Comparison of ENCODE assay signal across 9 mouse cellular contexts in the genomic region with DNA sequence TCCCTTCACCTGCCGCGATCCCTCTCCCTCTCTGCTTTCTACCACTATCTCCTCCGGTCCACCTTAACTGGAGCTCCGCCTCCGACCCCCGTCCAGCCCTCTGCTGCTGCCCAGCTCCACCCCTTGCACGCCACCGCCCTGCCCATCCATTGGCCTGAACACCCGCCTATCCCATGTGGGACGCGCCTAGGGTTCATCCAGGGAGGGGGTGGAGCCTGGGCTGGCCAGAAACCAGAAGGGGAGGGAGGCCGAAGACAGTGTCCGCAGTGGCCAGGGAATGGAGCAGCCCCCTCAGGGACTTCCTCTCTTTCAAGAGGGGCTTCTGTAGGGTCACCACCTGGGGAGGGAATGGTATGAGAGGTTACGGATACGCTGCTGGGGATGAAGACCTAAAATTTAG. TPM values are rescaled to one million over a fixed set of nuclear protein-coding genes. Genes with fewer than 3 reads are reported as not detected.
DNase-seq lines count a peak whose midpoint lies in the region; ATAC-seq and TF ChIP-seq lines count a peak whose summit lies in the region.
"Had no signal": no experiment of that assay in that cellular context is flagged by ENCODE, and none has a peak within 500 bp of the region (broad histone marks: within the 10 kb centered on the region; RNA-seq: fewer than 3 reads in every experiment).

No protein-coding gene starts in this region.

- no peaks in the 10 kb centered on the region for H3K9me3 ChIP-seq in heart, embryonic 12.5 days (replicated peaks)
- H3K9me3 ChIP-seq in kidney, postnatal 0 days (replicated peaks; ENCODE audit: low read length): no peaks in the 10 kb centered on the region

- H3K27ac ChIP-seq in brown adipose tissue, adult 24 weeks (replicated peaks; ENCODE audit: low read depth, low read length): peak overlapping the region; percentile 96
- H3K27ac ChIP-seq in heart, embryonic 12.5 days (ENCODE audit: poor library complexity, severe bottlenecking): peak overlapping the region; percentile 93
- H3K27ac ChIP-seq in kidney, postnatal 0 days: peak overlapping the region; percentile 91
- H3K27ac ChIP-seq in liver, adult 2 months (replicated peaks; ENCODE audit: insufficient read depth, low read depth, low read length): peak overlapping the region; percentile 98

- H3K36me3 ChIP-seq in heart, embryonic 12.5 days: no peaks in the 10 kb centered on the region
- H3K36me3 ChIP-seq in kidney, postnatal 0 days (ENCODE audit: insufficient read depth, low read length): no peaks in the 10 kb centered on the region
- H3K36me3 ChIP-seq in liver, adult 2 months (ENCODE audit: control insufficient read depth, insufficient read depth, low read length): no peaks in the 10 kb centered on the region

- peak; percentile 86 for TF ChIP-seq POLR2A in liver, adult 2 months (IDR thresholded peaks at IDR 0.05; ENCODE audit: extremely low read depth, insufficient read depth, low read length)

- 1% methylated on average over 15 of the region's 15 CpGs for WGBS in heart, embryonic 12.5 days
- WGBS in kidney, postnatal 0 days: under 1% methylated on average over 15 of the region's 15 CpGs
- WGBS in liver, adult 2 months: under 1% methylated on average over 15 of the region's 15 CpGs

- no peak; the same call in 1 of the 2 replicates for TF ChIP-seq CTCF in kidney, postnatal 0 days (IDR thresholded peaks at IDR 0.05; ENCODE audit: low read depth)
- TF ChIP-seq CTCF in liver, adult 2 months (IDR thresholded peaks at IDR 0.05; ENCODE audit: low read depth, low read length): no peak

- H3K4me1 ChIP-seq in brown adipose tissue, adult 24 weeks (ENCODE audit: control insufficient read depth, insufficient read depth, insufficient read length, low read length): peaks cover 9% of the 10 kb centered on the region; the same call in 1 of the 2 replicates
- H3K4me1 ChIP-seq in heart, embryonic 12.5 days (replicated peaks): peaks cover 49% of the 10 kb centered on the region
- H3K4me1 ChIP-seq in kidney, postnatal 0 days (replicated peaks; ENCODE audit: insufficient read depth, low read length): peaks cover 26% of the 10 kb centered on the region
- peaks cover 26% of the 10 kb centered on the region for H3K4me1 ChIP-seq in liver, adult 2 months (ENCODE audit: control insufficient read depth, insufficient read depth, low read length)

- H3K79me2 ChIP-seq in liver, adult 2 months (ENCODE audit: control insufficient read depth, insufficient read depth, low read length): peaks cover 36% of the 10 kb centered on the region

- peak overlapping the region; percentile 100 for H3K4me2 ChIP-seq in heart, embryonic 12.5 days
- peak overlapping the region; percentile 99 for H3K4me2 ChIP-seq in kidney, postnatal 0 days (ENCODE audit: low read length)

- peak overlapping the region; percentile 84 for H3K9ac ChIP-seq in heart, embryonic 12.5 days
- H3K9ac ChIP-seq in kidney, postnatal 0 days (ENCODE audit: low read depth, low read length): peak overlapping the region; percentile 76
- H3K9ac ChIP-seq in liver, adult 2 months (ENCODE audit: low read depth, low read length): peak overlapping the region; percentile 92

- peak; percentile 95 for DNase-seq in CD4-positive, CD25-positive, alpha-beta regulatory T cell, adult 2 months (ENCODE audit: low read depth, low spot score)
- peak; percentile 99 for DNase-seq in kidney, postnatal 0 days (ENCODE audit: low spot score)
- peak; percentile 90 for DNase-seq in liver, adult 2 months (ENCODE audit: extremely low read depth, low read depth, low spot score)
- peak; percentile 98 for DNase-seq in spleen, postnatal 36 days (ENCODE audit: low spot score in 2 of 2)

- peak; percentile 89 for ATAC-seq in erythroid progenitor cell, adult 5-6 weeks (replicated peaks; ENCODE audit: low FRiP score, poor library complexity, severe bottlenecking)
- ATAC-seq in heart, embryonic 12.5 days (ENCODE audit: insufficient number of reproducible peaks, low FRiP score): peak; percentile 94
- peak; percentile 93 for ATAC-seq in kidney, postnatal 0 days (replicated peaks; ENCODE audit: low FRiP score, low read depth)
- peak; percentile 83 for ATAC-seq in monocyte, adult 5-6 weeks (replicated peaks; ENCODE audit: insufficient number of reproducible peaks, low FRiP score, low TSS enrichment, poor library complexity, severe bottlenecking)

- H3K27me3 ChIP-seq in heart, embryonic 12.5 days (replicated peaks): no peaks in the 10 kb centered on the region
- no peaks in the 10 kb centered on the region for H3K27me3 ChIP-seq in kidney, postnatal 0 days (ENCODE audit: insufficient read depth, low read length)
- H3K27me3 ChIP-seq in liver, adult 2 months (ENCODE audit: control insufficient read depth, insufficient read depth, low read length): no peaks in the 10 kb centered on the region

- H3K4me3 ChIP-seq in brown adipose tissue, adult 24 weeks (ENCODE audit: insufficient read depth, low read depth, low read length): peak overlapping the region; percentile 82
- H3K4me3 ChIP-seq in heart, embryonic 12.5 days: peak overlapping the region; percentile 78
- H3K4me3 ChIP-seq in kidney, postnatal 0 days (replicated peaks; ENCODE audit: low read depth, low read length): peak overlapping the region; percentile 51
- peak overlapping the region; percentile 85 for H3K4me3 ChIP-seq in liver, adult 2 months (ENCODE audit: insufficient read depth, low read depth, low read length)

RNA-seq across cellular contexts. Expression of a gene that starts 1.0 kb away (rescaled TPM):
- polyA plus RNA-seq in brown adipose tissue, adult 24 weeks (2012; ENCODE audit: insufficient read depth, insufficient read length, missing spikeins): 93.2 and 121 TPM in 2 replicates
- total RNA-seq in erythroid progenitor cell, adult 5-6 weeks (2015; ENCODE audit: low replicate concordance): 2.1 and 7.9 TPM in 2 replicates
- 5.1 and 8.9 TPM in 2 replicates for total RNA-seq in erythroid progenitor cell, adult 5-6 weeks (2017; ENCODE audit: low replicate concordance)
- polyA plus RNA-seq in heart, embryonic 12.5 days (2016; fragmentation: Nextera tagmentation; extraction: Ambion mirVana): 1.6 and 1.8 TPM in 2 replicates
- polyA plus RNA-seq in kidney, postnatal 0 days (2015; fragmentation: Nextera tagmentation; extraction: Ambion mirVana): 4.3 TPM in 2 replicates
- 28.9 and 31.9 TPM in 2 replicates for total RNA-seq in liver, adult 2 months (2014; rRNA removed)
- polyA plus RNA-seq in liver, adult 2 months (2012; rRNA removed): 85.0 and 87.2 TPM in 2 replicates
- 49.4 to 76.6 TPM (median 51.2 TPM) in 3 replicates for total RNA-seq in monocyte, adult 5-6 weeks (2017)

RNA-seq across cellular contexts. Expression of a gene that starts 9.0 kb away (rescaled TPM):
- polyA plus RNA-seq in brown adipose tissue, adult 24 weeks (2012; ENCODE audit: insufficient read depth, insufficient read length, missing spikeins): 1.3 TPM in 1 of 2 replicates, not detected in the other
- 1.4 TPM in 1 of 2 replicates, not detected in the other for total RNA-seq in erythroid progenitor cell, adult 5-6 weeks (2015; ENCODE audit: low replicate concordance)
- total RNA-seq in erythroid progenitor cell, adult 5-6 weeks (2017; ENCODE audit: low replicate concordance): not detected in 2 replicates
- polyA plus RNA-seq in heart, embryonic 12.5 days (2016; fragmentation: Nextera tagmentation; extraction: Ambion mirVana): 0.54 TPM in 1 of 2 replicates, not detected in the other
- 0.16 TPM in 1 of 2 replicates, not detected in the other for polyA plus RNA-seq in kidney, postnatal 0 days (2015; fragmentation: Nextera tagmentation; extraction: Ambion mirVana)
- not detected in 2 replicates for total RNA-seq in liver, adult 2 months (2014; rRNA removed)
- not detected in 2 replicates for polyA plus RNA-seq in liver, adult 2 months (2012; rRNA removed)
- 1.4 TPM in 1 of 3 replicates, not detected in the others for total RNA-seq in monocyte, adult 5-6 weeks (2017)
- polyA plus RNA-seq: gonadal fat pad, adult 2 months had no signal

RNA-seq across cellular contexts. Expression of a gene that starts 18.1 kb away (rescaled TPM):
- 33.4 and 60.7 TPM in 2 replicates for polyA plus RNA-seq in brown adipose tissue, adult 24 weeks (2012; ENCODE audit: insufficient read depth, insufficient read length, missing spikeins)
- 1.1 and 5.4 TPM in 2 replicates for total RNA-seq in erythroid progenitor cell, adult 5-6 weeks (2015; ENCODE audit: low replicate concordance)
- 0.68 and 1.3 TPM in 2 replicates for total RNA-seq in erythroid progenitor cell, adult 5-6 weeks (2017; ENCODE audit: low replicate concordance)
- 31.7 and 32.5 TPM in 2 replicates for polyA plus RNA-seq in heart, embryonic 12.5 days (2016; fragmentation: Nextera tagmentation; extraction: Ambion mirVana)
- 28.8 and 29.8 TPM in 2 replicates for polyA plus RNA-seq in kidney, postnatal 0 days (2015; fragmentation: Nextera tagmentation; extraction: Ambion mirVana)
- total RNA-seq in liver, adult 2 months (2014; rRNA removed): 29.0 and 33.0 TPM in 2 replicates
- 62.6 and 67.3 TPM in 2 replicates for polyA plus RNA-seq in liver, adult 2 months (2012; rRNA removed)
- 16.5 to 22.8 TPM (median 22.4 TPM) in 3 replicates for total RNA-seq in monocyte, adult 5-6 weeks (2017)

RNA-seq across cellular contexts. Expression of a gene that starts 24.6 kb away (rescaled TPM):
- 5.9 and 10.9 TPM in 2 replicates for polyA plus RNA-seq in brown adipose tissue, adult 24 weeks (2012; ENCODE audit: insufficient read depth, insufficient read length, missing spikeins)
- total RNA-seq in erythroid progenitor cell, adult 5-6 weeks (2015; ENCODE audit: low replicate concordance): 245 and 268 TPM in 2 replicates
- 102 and 103 TPM in 2 replicates for total RNA-seq in erythroid progenitor cell, adult 5-6 weeks (2017; ENCODE audit: low replicate concordance)
- 355 and 356 TPM in 2 replicates for polyA plus RNA-seq in heart, embryonic 12.5 days (2016; fragmentation: Nextera tagmentation; extraction: Ambion mirVana)
- 315 and 326 TPM in 2 replicates for polyA plus RNA-seq in kidney, postnatal 0 days (2015; fragmentation: Nextera tagmentation; extraction: Ambion mirVana)
- 3.0 and 6.0 TPM in 2 replicates for total RNA-seq in liver, adult 2 months (2014; rRNA removed)
- polyA plus RNA-seq in liver, adult 2 months (2012; rRNA removed): 7.9 and 11.0 TPM in 2 replicates
- 7.5 to 10.2 TPM (median 8.1 TPM) in 3 replicates for total RNA-seq in monocyte, adult 5-6 weeks (2017)

RNA-seq across cellular contexts. Expression of a gene that starts 24.6 kb away (rescaled TPM):
- 36.0 and 37.2 TPM in 2 replicates for polyA plus RNA-seq in brown adipose tissue, adult 24 weeks (2012; ENCODE audit: insufficient read depth, insufficient read length, missing spikeins)
- 77.1 and 79.3 TPM in 2 replicates for total RNA-seq in erythroid progenitor cell, adult 5-6 weeks (2015; ENCODE audit: low replicate concordance)
- total RNA-seq in erythroid progenitor cell, adult 5-6 weeks (2017; ENCODE audit: low replicate concordance): 49.7 and 59.3 TPM in 2 replicates
- polyA plus RNA-seq in heart, embryonic 12.5 days (2016; fragmentation: Nextera tagmentation; extraction: Ambion mirVana): 76.2 and 78.1 TPM in 2 replicates
- polyA plus RNA-seq in kidney, postnatal 0 days (2015; fragmentation: Nextera tagmentation; extraction: Ambion mirVana): 72.0 and 73.2 TPM in 2 replicates
- total RNA-seq in liver, adult 2 months (2014; rRNA removed): 37.7 and 42.0 TPM in 2 replicates
- polyA plus RNA-seq in liver, adult 2 months (2012; rRNA removed): 56.8 and 57.4 TPM in 2 replicates
- total RNA-seq in monocyte, adult 5-6 weeks (2017): 48.9 to 65.4 TPM (median 58.4 TPM) in 3 replicates

Comparison
In these comparisons a context has a peak if more than half of its experiments do, and no peak if none do; other contexts are left out.
1. Peak in every context shown above with its lines: DNase-seq, ATAC-seq, H3K4me3 ChIP-seq and H3K27ac ChIP-seq.
2. RNA of a gene that starts 1.0 kb away (polyA plus RNA-seq): 93.2 to 121 TPM in brown adipose tissue, adult 24 weeks and 85.0 to 87.2 TPM in liver, adult 2 months; 4.3 TPM in kidney, postnatal 0 days and 1.6 to 1.8 TPM in heart, embryonic 12.5 days; every median in the first group is over 10 times any median in the second.